Mouse (Mus musculus) testis, postnatal 10 days (tissue): ENCODE data around the gene Irs2.

Source experiments
- DNase-seq: peaks from one replicate; pipeline ENCODE4 v3.0.0; 2021; ENCODE audit warnings: low spot score

The Irs2 gene

GRCm38 (mm10) chr8:10986638-10987037 lies 21.6 kb downstream of the Irs2 start:
- DNase-seq: no peak

GRCm38 (mm10) chr8:10985064-10985463 lies 23.2 kb downstream of the Irs2 start:
- no peak for DNase-seq

- DNase-seq: no peak
These were observed 27.4 kb downstream of the Irs2 start for GRCm38 (mm10) chr8:10980876-10981275.

GRCm38 (mm10) chr8:10979916-10980315 lies 28.3 kb downstream of the Irs2 start:
- DNase-seq: no peak

- no peak for DNase-seq
These were observed 29.0 kb downstream of the Irs2 start for GRCm38 (mm10) chr8:10979196-10979794.

- peak; percentile 74 for DNase-seq
These were observed 29.9 kb downstream of the Irs2 start for GRCm38 (mm10) chr8:10978377-10978776.

- no peak for DNase-seq
These were observed 30.4 kb downstream of the Irs2 start for GRCm38 (mm10) chr8:10977742-10978376.

- DNase-seq: no peak
These were observed 33.6 kb downstream of the Irs2 start for GRCm38 (mm10) chr8:10974659-10975058.

GRCm38 (mm10) chr8:10974126-10974525 lies 34.1 kb downstream of the Irs2 start:
- DNase-seq: no peak

- DNase-seq: no peak
These were observed 35.3 kb downstream of the Irs2 start for GRCm38 (mm10) chr8:10972851-10973452.

- DNase-seq: no peak
These were observed 36.3 kb downstream of the Irs2 start for GRCm38 (mm10) chr8:10971984-10972383.

GRCm38 (mm10) chr8:10971509-10971908 lies 36.7 kb downstream of the Irs2 start:
- DNase-seq: no peak

GRCm38 (mm10) chr8:10970496-10971456 lies 37.5 kb downstream of the Irs2 start:
- no peak for DNase-seq

GRCm38 (mm10) chr8:10968687-10969086 lies 39.6 kb downstream of the Irs2 start:
- DNase-seq: no peak

GRCm38 (mm10) chr8:10965401-10966117 lies 42.7 kb downstream of the Irs2 start:
- DNase-seq: no peak

GRCm38 (mm10) chr8:10964511-10965099 lies 43.7 kb downstream of the Irs2 start:
- DNase-seq: no peak

GRCm38 (mm10) chr8:10961989-10962388 lies 46.3 kb downstream of the Irs2 start:
- DNase-seq: no peak

GRCm38 (mm10) chr8:10960277-10960819 lies 47.9 kb downstream of the Irs2 start:
- no peak for DNase-seq

- no peak for DNase-seq
These were observed 50.8 kb downstream of the Irs2 start for GRCm38 (mm10) chr8:10957292-10957955.

GRCm38 (mm10) chr8:10953346-10954053 lies 54.8 kb downstream of the Irs2 start:
- DNase-seq: peak; percentile 74
